Mouse (Mus musculus): ENCODE data around the gene Dnm1. TPM values are rescaled to one million over a fixed set of nuclear protein-coding genes. Genes with fewer than 3 reads are reported as not detected.
A peak's percentile ranks its signal among the peaks of the same experiment; 100 is the strongest.

The Dnm1 gene
- polyA plus RNA-seq, 1 experiment from 2014 or later, result 0.52 TPM

GRCm38 (mm10) chr2:32339912-32340642 is 13.1 kb downstream of the Dnm1 start:
- Histone ChIP-seq H3K27me3 (ENCODE audit: control insufficient read depth, insufficient read depth, low read depth, low read length) (no peaks in the 10 kb centered on the region; the same call in 1 of the 2 replicates), H3K4me3 (ENCODE audit: low read depth, low read length) (no peak overlapping the region), H3K9ac (ENCODE audit: low read depth, low read length) (no peak overlapping the region), H3K4me2 (ENCODE audit: low read depth, low read length) (no peak overlapping the region), H3K9me3 (replicated peaks; ENCODE audit: control insufficient read depth, low read length) (no peaks in the 10 kb centered on the region), H3K27ac (ENCODE audit: low read length) (no peak overlapping the region), H3K4me1 (ENCODE audit: control insufficient read depth, low read depth, low read length) (no peaks in the 10 kb centered on the region), H3K36me3 (ENCODE audit: control insufficient read depth, insufficient read depth) (no peaks in the 10 kb centered on the region)
- WGBS (ENCODE audit: insufficient replicate concordance), result 32% methylated on average over 26 of the region's 26 CpGs
- ATAC-seq (ENCODE audit: low read depth), result 0 out of 2 replicates have a peak, but pooled peaks have one; percentile 27

- Histone ChIP-seq H3K36me3 (ENCODE audit: control insufficient read depth, insufficient read depth) (no peaks in the 10 kb centered on the region), H3K4me1 (ENCODE audit: control insufficient read depth, low read depth, low read length) (no peaks in the 10 kb centered on the region), H3K4me2 (ENCODE audit: low read depth, low read length) (no peak overlapping the region), H3K27me3 (ENCODE audit: control insufficient read depth, insufficient read depth, low read depth, low read length) (no peaks in the 10 kb centered on the region; the same call in 1 of the 2 replicates), H3K4me3 (ENCODE audit: low read depth, low read length) (no peak overlapping the region), H3K9ac (ENCODE audit: low read depth, low read length) (no peak overlapping the region), H3K27ac (ENCODE audit: low read length) (no peak overlapping the region), H3K9me3 (replicated peaks; ENCODE audit: control insufficient read depth, low read length) (no peaks in the 10 kb centered on the region)
- ATAC-seq (ENCODE audit: low read depth), result no peak
- 36% methylated on average over 15 of the region's 15 CpGs for WGBS (ENCODE audit: insufficient replicate concordance)
Observed at GRCm38 (mm10) chr2:32335888-32336287, 17.2 kb downstream of the Dnm1 start.

GRCm38 (mm10) chr2:32332159-32332558 is 21.0 kb downstream of the Dnm1 start:
- H3K27me3 ChIP-seq (ENCODE audit: control insufficient read depth, insufficient read depth, low read depth, low read length), result no peaks in the 10 kb centered on the region; the same call in 1 of the 2 replicates
- no peak for ATAC-seq (ENCODE audit: low read depth)
- H3K4me3 ChIP-seq (ENCODE audit: low read depth, low read length), result no peak overlapping the region
- WGBS (ENCODE audit: insufficient replicate concordance), result 66% methylated on average over 5 of the region's 5 CpGs
- no peaks in the 10 kb centered on the region for H3K9me3 ChIP-seq (replicated peaks; ENCODE audit: control insufficient read depth, low read length)
- no peaks in the 10 kb centered on the region for H3K4me1 ChIP-seq (ENCODE audit: control insufficient read depth, low read depth, low read length)
- H3K4me2 ChIP-seq (ENCODE audit: low read depth, low read length), result no peak overlapping the region
- no peak overlapping the region for H3K27ac ChIP-seq (ENCODE audit: low read length)
- H3K36me3 ChIP-seq (ENCODE audit: control insufficient read depth, insufficient read depth), result no peaks in the 10 kb centered on the region
- H3K9ac ChIP-seq (ENCODE audit: low read depth, low read length), result no peak overlapping the region

DNA sequence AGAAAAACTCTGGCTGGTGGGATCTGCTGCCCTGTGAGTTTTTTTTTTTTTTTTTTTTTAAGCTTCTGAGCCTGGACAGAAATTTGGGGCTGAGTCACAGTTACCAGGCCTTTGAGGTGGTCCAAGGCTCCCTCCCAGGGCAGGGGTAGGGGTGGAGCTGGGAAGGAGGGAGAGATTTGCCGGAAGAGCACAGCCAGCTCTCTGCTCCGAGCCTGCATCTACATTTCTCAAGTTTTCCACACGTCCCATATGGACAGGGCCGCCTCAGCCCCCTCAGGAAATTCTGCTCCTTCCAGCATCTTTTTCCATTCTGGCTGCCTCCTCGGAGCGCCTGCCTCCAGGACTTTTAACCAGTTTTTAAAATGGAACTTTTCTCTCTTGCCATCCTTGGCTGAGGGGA is 23.6 kb downstream of the Dnm1 start:
- Histone ChIP-seq H3K27me3 (ENCODE audit: control insufficient read depth, insufficient read depth, low read depth, low read length) (no peaks in the 10 kb centered on the region), H3K27ac (ENCODE audit: low read length) (no peak overlapping the region), H3K9me3 (replicated peaks; ENCODE audit: control insufficient read depth, low read length) (no peaks in the 10 kb centered on the region), H3K4me2 (ENCODE audit: low read depth, low read length) (no peak overlapping the region), H3K36me3 (ENCODE audit: control insufficient read depth, insufficient read depth) (no peaks in the 10 kb centered on the region), H3K4me3 (ENCODE audit: low read depth, low read length) (no peak overlapping the region), H3K4me1 (ENCODE audit: control insufficient read depth, low read depth, low read length) (no peaks in the 10 kb centered on the region), H3K9ac (ENCODE audit: low read depth, low read length) (no peak overlapping the region)
- 56% methylated on average over 6 of the region's 6 CpGs for WGBS (ENCODE audit: insufficient replicate concordance)
- ATAC-seq (ENCODE audit: low read depth), result no peak

GRCm38 (mm10) chr2:32328911-32329460 is 24.2 kb downstream of the Dnm1 start:
- Histone ChIP-seq H3K9me3 (replicated peaks; ENCODE audit: control insufficient read depth, low read length) (no peaks in the 10 kb centered on the region), H3K36me3 (ENCODE audit: control insufficient read depth, insufficient read depth) (no peaks in the 10 kb centered on the region), H3K4me3 (ENCODE audit: low read depth, low read length) (no peak overlapping the region), H3K4me1 (ENCODE audit: control insufficient read depth, low read depth, low read length) (no peaks in the 10 kb centered on the region), H3K4me2 (ENCODE audit: low read depth, low read length) (no peak overlapping the region), H3K27me3 (ENCODE audit: control insufficient read depth, insufficient read depth, low read depth, low read length) (no peaks in the 10 kb centered on the region), H3K27ac (ENCODE audit: low read length) (no peak overlapping the region), H3K9ac (ENCODE audit: low read depth, low read length) (no peak overlapping the region)
- no peak for ATAC-seq (ENCODE audit: low read depth)
- WGBS (ENCODE audit: insufficient replicate concordance), result 47% methylated on average over 13 of the region's 13 CpGs

DNA sequence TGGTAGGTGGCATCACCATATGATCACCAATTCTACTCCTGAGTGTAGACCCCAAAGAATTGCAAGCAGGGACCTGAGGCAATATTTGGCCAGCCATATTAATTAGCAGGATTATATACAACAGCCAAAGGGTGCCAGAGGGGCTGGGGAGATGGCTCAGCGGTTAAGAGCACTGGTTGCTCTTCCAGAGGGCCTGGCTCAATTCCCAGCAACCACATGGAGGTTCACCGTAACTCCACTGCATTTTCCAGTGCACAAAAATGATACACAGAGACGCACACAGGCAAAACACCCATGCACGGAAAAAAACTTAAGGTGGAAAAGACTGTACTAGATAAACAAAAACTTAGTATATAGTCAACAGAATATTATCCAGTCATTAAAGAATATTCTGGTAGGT is 25.9 kb downstream of the Dnm1 start:
- no peaks in the 10 kb centered on the region for H3K9me3 ChIP-seq (replicated peaks; ENCODE audit: control insufficient read depth, low read length)
- 69% methylated on average over 4 of the region's 4 CpGs for WGBS (ENCODE audit: insufficient replicate concordance)
- H3K4me3 ChIP-seq (ENCODE audit: low read depth, low read length), result no peak overlapping the region
- no peak for ATAC-seq (ENCODE audit: low read depth)
- no peaks in the 10 kb centered on the region for H3K36me3 ChIP-seq (ENCODE audit: control insufficient read depth, insufficient read depth)
- no peak overlapping the region for H3K9ac ChIP-seq (ENCODE audit: low read depth, low read length)
- no peak overlapping the region for H3K27ac ChIP-seq (ENCODE audit: low read length)
- no peak overlapping the region for H3K4me2 ChIP-seq (ENCODE audit: low read depth, low read length)
- H3K27me3 ChIP-seq (ENCODE audit: control insufficient read depth, insufficient read depth, low read depth, low read length), result no peaks in the 10 kb centered on the region
- no peaks in the 10 kb centered on the region for H3K4me1 ChIP-seq (ENCODE audit: control insufficient read depth, low read depth, low read length)

DNA sequence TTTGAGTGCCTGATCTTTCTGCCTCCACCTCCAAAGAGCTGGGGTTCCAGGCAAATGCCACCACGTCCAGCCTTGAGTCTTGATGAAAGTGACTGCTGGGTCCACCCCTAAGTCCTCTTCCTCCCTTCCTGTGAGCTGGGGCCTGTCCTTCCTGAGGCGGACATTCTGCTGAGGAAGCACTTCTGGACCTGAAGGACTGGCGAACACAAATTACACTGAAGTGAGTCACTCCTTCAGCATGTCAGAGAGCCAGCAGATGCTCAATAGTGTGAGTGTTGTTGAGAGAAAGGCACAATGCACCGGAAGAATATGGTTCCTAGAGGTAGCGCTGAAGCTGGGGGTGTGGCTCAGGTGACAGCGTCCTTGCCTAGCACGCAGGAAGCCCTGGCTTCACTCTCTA is 27.8 kb downstream of the Dnm1 start:
- Histone ChIP-seq H3K4me1 (ENCODE audit: control insufficient read depth, low read depth, low read length) (no peaks in the 10 kb centered on the region), H3K9ac (ENCODE audit: low read depth, low read length) (no peak overlapping the region), H3K36me3 (ENCODE audit: control insufficient read depth, insufficient read depth) (no peaks in the 10 kb centered on the region), H3K27ac (ENCODE audit: low read length) (no peak overlapping the region), H3K9me3 (replicated peaks; ENCODE audit: control insufficient read depth, low read length) (no peaks in the 10 kb centered on the region), H3K4me2 (ENCODE audit: low read depth, low read length) (no peak overlapping the region), H3K4me3 (ENCODE audit: low read depth, low read length) (no peak overlapping the region), H3K27me3 (ENCODE audit: control insufficient read depth, insufficient read depth, low read depth, low read length) (no peaks in the 10 kb centered on the region)
- ATAC-seq (ENCODE audit: low read depth), result no peak
- 33% methylated on average over 7 of the region's 7 CpGs for WGBS (ENCODE audit: insufficient replicate concordance)

GRCm38 (mm10) chr2:32324322-32324721 is 28.8 kb downstream of the Dnm1 start:
- no peak overlapping the region for H3K4me3 ChIP-seq (ENCODE audit: low read depth, low read length)
- no peak overlapping the region for H3K9ac ChIP-seq (ENCODE audit: low read depth, low read length)
- WGBS (ENCODE audit: insufficient replicate concordance), result 42% methylated on average over 4 of the region's 4 CpGs
- ATAC-seq (ENCODE audit: low read depth), result no peak
- no peaks in the 10 kb centered on the region for H3K4me1 ChIP-seq (ENCODE audit: control insufficient read depth, low read depth, low read length)
- no peaks in the 10 kb centered on the region for H3K36me3 ChIP-seq (ENCODE audit: control insufficient read depth, insufficient read depth)
- H3K9me3 ChIP-seq (replicated peaks; ENCODE audit: control insufficient read depth, low read length), result no peaks in the 10 kb centered on the region
- no peak overlapping the region for H3K27ac ChIP-seq (ENCODE audit: low read length)
- H3K4me2 ChIP-seq (ENCODE audit: low read depth, low read length), result no peak overlapping the region
- no peaks in the 10 kb centered on the region; the same call in 1 of the 2 replicates for H3K27me3 ChIP-seq (ENCODE audit: control insufficient read depth, insufficient read depth, low read depth, low read length)

Data from liver, embryonic 16.5 days (tissue).